Mouse (Mus musculus): Measurements from ENCODE around the gene Dlgap4. TPM values are rescaled to one million over a fixed set of nuclear protein-coding genes. Genes with fewer than 3 reads are reported as not detected.

The Dlgap4 gene
- polyA plus RNA-seq, 1 experiment from 2014 or later: 197 TPM

DNA sequence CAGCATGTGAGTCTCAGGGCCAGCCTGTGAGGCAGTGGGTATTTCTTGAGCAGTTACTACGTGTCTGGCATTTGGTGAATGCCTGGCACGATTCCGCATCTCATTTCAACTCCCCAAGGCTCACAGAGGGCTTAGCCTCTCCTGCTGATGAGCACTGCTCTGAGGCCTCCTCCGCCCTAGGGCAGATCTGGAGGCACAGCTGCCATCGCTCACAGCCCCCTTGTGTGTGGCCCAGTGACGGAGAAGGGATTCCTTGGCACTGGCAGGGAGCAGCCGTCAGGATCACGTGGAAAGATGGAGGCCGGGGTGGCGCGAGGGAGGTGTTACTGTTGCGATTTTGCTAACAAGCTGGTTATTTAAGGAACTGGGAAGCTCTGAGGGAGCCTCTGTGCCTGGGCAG lies 52.7 kb downstream of the Dlgap4 start:
- WGBS: 52% methylated on average over 12 of the region's 12 CpGs
- Histone ChIP-seq H3K9me3 (no peaks in the 10 kb centered on the region), H3K4me3 (no peak overlapping the region), H3K36me3 (no peaks in the 10 kb centered on the region), H3K27ac (no peak overlapping the region), H3K27me3 (ENCODE audit: insufficient read depth, poor library complexity, severe bottlenecking) (0 out of 2 replicates have a peak, but pooled peaks cover 5% of the 10 kb centered on the region), H3K4me1 (replicated peaks) (peaks cover 21% of the 10 kb centered on the region)
- DNase-seq (ENCODE audit: low spot score): peak; percentile 23

DNA sequence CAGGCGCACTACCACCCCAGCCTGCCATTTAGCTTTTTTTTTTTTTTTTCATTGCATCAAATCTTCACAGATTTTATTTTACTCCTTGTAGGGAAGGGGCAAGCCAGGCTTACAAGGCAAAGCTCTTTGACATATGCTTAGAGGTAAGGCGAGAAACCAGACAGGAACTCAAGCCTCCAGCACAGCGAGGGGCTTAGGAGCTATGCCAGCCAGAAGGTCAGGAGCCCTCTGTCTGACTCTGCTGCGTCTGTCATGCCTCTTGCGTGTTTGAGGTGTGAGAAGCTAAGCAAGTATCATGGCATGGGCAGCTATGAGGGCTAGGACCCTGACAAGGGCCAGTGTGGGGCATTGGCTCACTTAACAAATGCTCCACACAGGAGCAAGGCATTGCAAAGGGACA lies 53.8 kb downstream of the Dlgap4 start:
- Histone ChIP-seq H3K27me3 (ENCODE audit: insufficient read depth, poor library complexity, severe bottlenecking) (0 out of 2 replicates have a peak, but pooled peaks cover 5% of the 10 kb centered on the region), H3K9me3 (no peaks in the 10 kb centered on the region), H3K27ac (no peak overlapping the region), H3K4me1 (replicated peaks) (peaks cover 21% of the 10 kb centered on the region), H3K36me3 (no peaks in the 10 kb centered on the region), H3K4me3 (no peak overlapping the region)
- 80% methylated on average over 5 of the region's 5 CpGs for WGBS
- no peak for DNase-seq (ENCODE audit: low spot score)

GRCm38 (mm10) chr2:156668625-156669024 lies 55.1 kb downstream of the Dlgap4 start:
- no peak for DNase-seq (ENCODE audit: low spot score)
- no peak overlapping the region for H3K4me3 ChIP-seq
- H3K27ac ChIP-seq: no peak overlapping the region
- H3K27me3 ChIP-seq (ENCODE audit: insufficient read depth, poor library complexity, severe bottlenecking): 0 out of 2 replicates have a peak, but pooled peaks cover 5% of the 10 kb centered on the region
- WGBS: 90% methylated on average over 6 of the region's 6 CpGs
- peaks cover 21% of the 10 kb centered on the region for H3K4me1 ChIP-seq (replicated peaks)
- no peaks in the 10 kb centered on the region for H3K36me3 ChIP-seq
- no peaks in the 10 kb centered on the region for H3K9me3 ChIP-seq

DNA sequence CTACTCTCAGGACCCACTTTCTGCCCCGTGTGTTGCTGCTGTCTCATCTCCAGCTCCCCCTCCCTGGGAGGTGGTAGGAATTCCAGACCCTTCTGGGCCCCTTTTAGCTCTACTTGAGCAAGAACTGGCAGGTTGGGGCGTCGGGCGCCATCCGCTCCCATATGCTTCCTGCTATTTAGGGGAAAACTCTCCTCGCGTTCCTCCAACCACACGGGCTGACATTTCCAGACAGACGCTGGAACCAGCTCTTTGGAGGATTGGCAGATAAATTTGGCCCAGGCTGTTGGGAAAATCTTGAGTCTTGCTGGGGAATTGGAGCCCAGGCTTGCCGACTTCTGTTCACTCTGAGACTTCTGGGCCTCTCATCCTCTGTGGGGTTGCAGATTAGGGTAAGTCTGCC lies 59.8 kb downstream of the Dlgap4 start:
- no peak overlapping the region for H3K27ac ChIP-seq
- no peak overlapping the region for H3K4me3 ChIP-seq
- no peak for DNase-seq (ENCODE audit: low spot score)
- H3K27me3 ChIP-seq (ENCODE audit: insufficient read depth, poor library complexity, severe bottlenecking): no peaks in the 10 kb centered on the region
- H3K4me1 ChIP-seq (replicated peaks): peaks cover 10% of the 10 kb centered on the region; the same call in 1 of the 2 replicates
- no peaks in the 10 kb centered on the region for H3K36me3 ChIP-seq
- 84% methylated on average over 10 of the region's 10 CpGs for WGBS
- H3K9me3 ChIP-seq: no peaks in the 10 kb centered on the region

- H3K4me1 ChIP-seq (replicated peaks): peaks cover 14% of the 10 kb centered on the region; the same call in 1 of the 2 replicates
- 80% methylated on average over 8 of the region's 8 CpGs for WGBS
Measured at GRCm38 (mm10) chr2:156673881-156674669, 60.6 kb downstream of the Dlgap4 start.

DNA sequence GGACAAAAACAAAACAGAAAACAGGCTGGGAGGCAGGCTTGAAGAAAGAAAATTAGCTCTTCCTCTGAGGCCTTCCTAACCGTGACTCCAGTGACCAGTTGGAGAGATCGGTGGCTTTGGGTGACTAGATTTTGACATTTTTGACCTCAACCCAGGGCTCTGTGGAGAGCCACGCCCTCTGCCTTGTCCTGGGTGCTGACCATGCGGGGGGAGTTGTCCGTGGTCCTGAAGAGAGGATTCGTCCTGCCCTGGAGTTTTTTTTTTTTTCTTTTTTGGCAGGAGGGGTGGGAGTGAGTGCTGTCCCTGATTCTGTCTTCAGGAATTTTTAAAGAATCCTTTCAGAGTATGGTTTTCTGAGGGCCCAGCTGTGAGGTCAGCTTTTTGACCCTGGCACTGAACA lies 63.4 kb downstream of the Dlgap4 start:
- no peaks in the 10 kb centered on the region for H3K9me3 ChIP-seq
- H3K36me3 ChIP-seq: no peaks in the 10 kb centered on the region
- H3K4me3 ChIP-seq: no peak overlapping the region
- no peak overlapping the region for H3K27ac ChIP-seq
- no peaks in the 10 kb centered on the region for H3K27me3 ChIP-seq (ENCODE audit: insufficient read depth, poor library complexity, severe bottlenecking)
- DNase-seq (ENCODE audit: low spot score): peak; percentile 41
- WGBS: 11% methylated on average over 6 of the region's 6 CpGs
- H3K4me1 ChIP-seq (replicated peaks): peaks cover 22% of the 10 kb centered on the region

More at GRCm38 (mm10) chr2:156673881-156674669, 60.6 kb downstream of the Dlgap4 start:
- H3K36me3 ChIP-seq: no peaks in the 10 kb centered on the region
- H3K9me3 ChIP-seq: no peaks in the 10 kb centered on the region
- no peak for DNase-seq (ENCODE audit: low spot score)
- H3K27ac ChIP-seq: no peak overlapping the region
- no peak overlapping the region for H3K4me3 ChIP-seq
- no peaks in the 10 kb centered on the region for H3K27me3 ChIP-seq (ENCODE audit: insufficient read depth, poor library complexity, severe bottlenecking)

DNA sequence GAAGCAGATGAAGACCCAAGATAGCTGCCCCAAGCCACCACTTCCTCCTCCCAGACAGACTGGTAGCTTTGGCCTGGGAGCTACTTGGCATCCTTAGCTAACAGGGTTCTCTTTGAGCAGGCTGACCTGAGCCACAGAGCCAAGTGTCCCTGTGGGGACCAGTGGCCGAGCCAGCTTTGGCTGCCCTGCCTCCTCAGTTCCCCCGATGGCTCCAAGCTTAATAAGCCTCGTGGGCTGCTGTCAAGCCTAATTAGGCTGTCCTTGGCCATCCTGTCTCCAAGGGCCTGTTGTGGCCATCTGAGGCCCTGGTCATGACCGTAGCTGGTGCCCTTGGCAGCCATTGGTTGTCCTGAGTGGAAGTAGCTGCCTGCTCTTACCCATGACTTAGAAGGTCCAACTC lies 64.6 kb downstream of the Dlgap4 start:
- DNase-seq (ENCODE audit: low spot score): no peak
- 82% methylated on average over 4 of the region's 4 CpGs for WGBS
- no peak overlapping the region for H3K27ac ChIP-seq

GRCm38 (mm10) chr2:156682965-156683364 lies 69.5 kb downstream of the Dlgap4 start:
- 63% methylated on average over 12 of the region's 12 CpGs for WGBS
- H3K4me1 ChIP-seq (replicated peaks): peaks cover 41% of the 10 kb centered on the region

More for the DNA sequence above, 64.6 kb downstream of the Dlgap4 start:
- no peaks in the 10 kb centered on the region for H3K36me3 ChIP-seq
- peaks cover 33% of the 10 kb centered on the region for H3K4me1 ChIP-seq (replicated peaks)
- H3K4me3 ChIP-seq: no peak overlapping the region
- no peaks in the 10 kb centered on the region for H3K9me3 ChIP-seq
- H3K27me3 ChIP-seq (ENCODE audit: insufficient read depth, poor library complexity, severe bottlenecking): no peaks in the 10 kb centered on the region

DNA sequence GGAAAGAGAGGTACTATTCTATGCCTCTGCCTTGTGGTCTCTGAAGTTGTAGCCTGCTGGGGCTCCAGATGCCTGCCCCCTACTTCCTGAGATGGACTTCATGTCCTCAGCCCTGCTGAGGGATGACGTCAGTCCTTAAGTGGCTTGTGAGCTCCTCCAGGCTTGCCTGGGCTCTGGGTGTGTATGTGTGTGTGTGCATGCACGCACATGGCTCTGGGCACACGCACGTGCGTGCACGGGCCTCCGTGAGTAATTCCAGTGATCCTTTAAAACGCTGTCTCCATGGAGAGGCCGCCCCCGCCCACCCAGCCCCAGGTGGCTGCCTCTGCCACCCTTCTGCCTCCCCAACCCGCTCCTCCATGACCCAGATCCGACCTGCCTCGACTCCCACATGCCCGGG lies 72.5 kb downstream of the Dlgap4 start:
- Histone ChIP-seq H3K4me3 (no peak overlapping the region), H3K27me3 (ENCODE audit: insufficient read depth, poor library complexity, severe bottlenecking) (peaks cover 27% of the 10 kb centered on the region), H3K9me3 (no peaks in the 10 kb centered on the region), H3K4me1 (replicated peaks) (peaks cover 45% of the 10 kb centered on the region), H3K27ac (no peak overlapping the region), H3K36me3 (no peaks in the 10 kb centered on the region)
- no peak for DNase-seq (ENCODE audit: low spot score)
- WGBS: 84% methylated on average over 14 of the region's 14 CpGs

More at GRCm38 (mm10) chr2:156682965-156683364, 69.5 kb downstream of the Dlgap4 start:
- Histone ChIP-seq H3K27me3 (ENCODE audit: insufficient read depth, poor library complexity, severe bottlenecking) (peaks cover 8% of the 10 kb centered on the region; the same call in 1 of the 2 replicates), H3K4me3 (no peak overlapping the region), H3K36me3 (no peaks in the 10 kb centered on the region), H3K9me3 (no peaks in the 10 kb centered on the region), H3K27ac (0 out of 2 replicates have a peak overlapping the region, but pooled peaks have one; percentile 46)
- DNase-seq (ENCODE audit: low spot score): no peak

- no peaks in the 10 kb centered on the region for H3K9me3 ChIP-seq
- peaks cover 27% of the 10 kb centered on the region for H3K27me3 ChIP-seq (ENCODE audit: insufficient read depth, poor library complexity, severe bottlenecking)
- peaks cover 41% of the 10 kb centered on the region for H3K4me1 ChIP-seq (replicated peaks)
- 85% methylated on average over 4 of the region's 4 CpGs for WGBS
- H3K27ac ChIP-seq: no peak overlapping the region
- no peak for DNase-seq (ENCODE audit: low spot score)
- H3K36me3 ChIP-seq: no peaks in the 10 kb centered on the region
- H3K4me3 ChIP-seq: no peak overlapping the region
Measured at GRCm38 (mm10) chr2:156686754-156687153, 73.2 kb downstream of the Dlgap4 start.

- WGBS: 4% methylated on average over 14 of the region's 14 CpGs
- Histone ChIP-seq H3K4me1 (replicated peaks) (peaks cover 35% of the 10 kb centered on the region), H3K27ac (no peak overlapping the region), H3K36me3 (no peaks in the 10 kb centered on the region), H3K4me3 (no peak overlapping the region), H3K9me3 (no peaks in the 10 kb centered on the region), H3K27me3 (ENCODE audit: insufficient read depth, poor library complexity, severe bottlenecking) (peaks cover 27% of the 10 kb centered on the region)
- no peak for DNase-seq (ENCODE audit: low spot score)
Measured at GRCm38 (mm10) chr2:156688604-156689003, 75.1 kb downstream of the Dlgap4 start.

DNA sequence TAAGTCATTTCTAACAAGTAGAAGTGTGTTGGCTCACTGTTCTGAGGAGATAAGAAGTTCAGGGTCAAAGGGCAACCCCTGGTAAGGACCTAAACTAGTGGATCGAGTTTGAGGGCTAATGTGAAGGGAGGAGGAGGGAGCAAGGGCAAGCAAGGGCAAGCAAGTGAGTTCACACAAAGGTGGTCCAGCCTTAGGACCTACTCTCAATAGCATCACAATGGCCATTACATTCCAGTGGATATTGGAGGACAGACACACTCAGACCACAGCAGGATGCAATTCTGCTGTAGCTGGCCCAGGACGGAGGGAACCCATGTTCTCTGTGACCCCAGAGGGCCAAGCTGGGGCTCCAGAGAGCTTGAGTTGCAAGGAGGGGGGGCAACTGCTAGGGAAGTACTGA lies 77.3 kb downstream of the Dlgap4 start:
- Histone ChIP-seq H3K9me3 (no peaks in the 10 kb centered on the region), H3K4me3 (no peak overlapping the region), H3K27ac (no peak overlapping the region), H3K36me3 (no peaks in the 10 kb centered on the region), H3K4me1 (replicated peaks) (peaks cover 50% of the 10 kb centered on the region), H3K27me3 (ENCODE audit: insufficient read depth, poor library complexity, severe bottlenecking) (peaks cover 27% of the 10 kb centered on the region)
- WGBS: 28% methylated on average over 2 of the region's 2 CpGs
- DNase-seq (ENCODE audit: low spot score): no peak

DNA sequence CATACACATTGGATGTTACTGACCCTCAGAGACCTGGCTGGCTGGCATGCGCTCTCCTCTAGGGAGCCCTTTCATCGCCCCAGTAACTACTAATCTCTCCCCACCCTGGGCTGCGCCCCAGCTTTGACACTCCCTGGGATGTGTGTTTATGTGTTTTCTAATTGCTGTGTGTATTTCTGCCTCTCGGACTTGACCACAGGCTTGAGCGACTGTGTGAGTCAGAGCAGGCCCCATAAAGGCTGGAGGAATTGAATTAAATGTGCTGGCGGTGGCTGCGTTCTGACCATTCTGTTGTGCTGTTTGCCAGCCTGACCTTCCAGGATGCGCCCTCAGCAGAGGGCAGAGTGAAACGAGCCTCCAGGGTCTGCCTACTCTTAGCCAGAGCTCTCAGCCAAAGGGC lies 78.2 kb downstream of the Dlgap4 start:
- Histone ChIP-seq H3K27ac (peak overlapping the region; percentile 17; the same call in 1 of the 2 replicates), H3K4me1 (replicated peaks) (peaks cover 51% of the 10 kb centered on the region)
- DNase-seq (ENCODE audit: low spot score): no peak

More for the DNA sequence above, 78.2 kb downstream of the Dlgap4 start:
- WGBS: 62% methylated on average over 9 of the region's 9 CpGs
- Histone ChIP-seq H3K36me3 (no peaks in the 10 kb centered on the region), H3K4me3 (no peak overlapping the region), H3K27me3 (ENCODE audit: insufficient read depth, poor library complexity, severe bottlenecking) (peaks cover 27% of the 10 kb centered on the region), H3K9me3 (no peaks in the 10 kb centered on the region)
